Mouse (Mus musculus): ENCODE measurements around the gene Ranbp6. TPM values are rescaled to one million over a fixed set of nuclear protein-coding genes. Genes with fewer than 3 reads are reported as not detected.

The Ranbp6 gene
- polyA plus RNA-seq (2021; fragmentation: Nextera tagmentation) = 7.9 and 10.1 TPM in 2 replicates
- long read RNA-seq, experiment 1, full-length matches to known transcripts = 177 of 182 reads
- long read RNA-seq, experiment 1, partial matches to known transcripts = 0 of 182 reads
- long read RNA-seq, experiment 1, other reads (novel, unspliced or antisense) = 5 of 182 reads
- long read RNA-seq, experiment 2, full-length matches to known transcripts = 15 of 15 reads
- long read RNA-seq, experiment 2, partial matches to known transcripts = 0 of 15 reads
- long read RNA-seq, experiment 2, other reads (novel, unspliced or antisense) = 0 of 15 reads

GRCm38 (mm10) chr19:29812581-29813460 lies at the start of gene Ranbp6:
Ranbp6 (minus strand) TSS chr19:29812974.

GRCm38 (mm10) chr19:29805917-29806785 lies 6.6 kb downstream of the Ranbp6 start, which contains the start of gene 9930021J03Rik:
9930021J03Rik (minus strand) TSS chr19:29805989.

Other genes with a start within 250 kb of the Ranbp6 start
- 9.4 and 11.0 TPM in 2 replicates for gene Ermp1, start 164.6 kb downstream of the Ranbp6 start, polyA plus RNA-seq (2021; fragmentation: Nextera tagmentation)
- gene Mlana, start 115.2 kb downstream of the Ranbp6 start, polyA plus RNA-seq (2021; fragmentation: Nextera tagmentation) = not detected in 2 replicates
- gene 9930021J03Rik, start 7.0 kb downstream of the Ranbp6 start, polyA plus RNA-seq (2021; fragmentation: Nextera tagmentation) = 3.2 and 4.5 TPM in 2 replicates
- gene Il33, start 112.1 kb upstream of the Ranbp6 start, polyA plus RNA-seq (2021; fragmentation: Nextera tagmentation) = 63.2 and 78.7 TPM in 2 replicates
- not detected in 2 replicates for gene Trpd52l3, start 190.8 kb upstream of the Ranbp6 start, polyA plus RNA-seq (2021; fragmentation: Nextera tagmentation)
- 7.6 and 13.9 TPM in 2 replicates for gene Uhrf2, start 217.5 kb upstream of the Ranbp6 start, polyA plus RNA-seq (2021; fragmentation: Nextera tagmentation)